Mouse (Mus musculus): ENCODE measurements around the gene Zbtb9.
"Not testable (repeated sequence)": the region's sequence is repeated elsewhere in the genome, so short reads cannot be mapped to it uniquely, and the experiment has no call there.

Gene Zbtb9

DNA sequence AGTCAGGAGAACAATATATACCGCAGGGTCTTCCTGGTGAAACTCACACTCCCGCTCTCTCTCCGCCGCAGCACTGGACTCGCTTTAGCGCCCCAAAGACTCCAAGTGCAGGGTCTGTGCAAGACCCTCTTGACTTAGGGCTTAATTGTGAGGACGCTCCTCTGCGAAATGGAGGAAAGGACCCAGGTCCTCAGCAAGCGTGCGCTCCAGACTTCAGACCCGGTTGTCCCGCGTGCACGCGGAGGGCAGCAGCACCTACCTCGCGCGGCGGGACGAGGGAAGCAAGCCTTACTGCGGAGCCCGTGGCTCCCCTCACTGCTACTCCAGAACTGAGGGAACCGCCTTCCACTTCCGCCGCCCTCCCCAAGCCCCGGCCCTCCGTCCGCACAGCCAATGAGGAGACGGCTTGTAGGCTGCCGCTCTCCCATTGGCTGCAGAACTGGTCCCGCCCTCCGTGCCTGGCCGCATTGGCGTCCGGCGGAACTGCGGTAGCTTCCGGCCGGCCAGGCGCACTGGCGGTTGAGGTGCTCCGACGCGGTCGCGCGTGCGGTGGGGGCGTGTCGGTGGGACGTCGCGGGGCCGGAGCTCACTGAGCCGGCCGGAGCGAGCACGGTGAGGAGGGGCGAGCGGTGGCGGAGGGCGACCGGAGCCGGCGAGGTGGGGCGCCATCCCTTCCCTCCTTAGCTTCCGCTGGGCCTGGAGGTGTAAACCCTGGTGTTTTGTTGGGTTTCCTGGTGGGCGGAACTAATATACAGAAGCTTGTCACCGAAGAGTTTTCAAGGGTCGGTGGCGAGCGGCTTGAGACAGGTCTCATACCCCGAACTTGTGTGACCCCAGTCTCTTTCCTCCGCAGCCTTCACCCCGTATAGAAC is at the start of gene Zbtb9:
Gene Zbtb9 (plus strand): TSS at position 465 of the 872 bp plus-strand sequence.
- peak; percentile 96 for DNase-seq

DNA sequence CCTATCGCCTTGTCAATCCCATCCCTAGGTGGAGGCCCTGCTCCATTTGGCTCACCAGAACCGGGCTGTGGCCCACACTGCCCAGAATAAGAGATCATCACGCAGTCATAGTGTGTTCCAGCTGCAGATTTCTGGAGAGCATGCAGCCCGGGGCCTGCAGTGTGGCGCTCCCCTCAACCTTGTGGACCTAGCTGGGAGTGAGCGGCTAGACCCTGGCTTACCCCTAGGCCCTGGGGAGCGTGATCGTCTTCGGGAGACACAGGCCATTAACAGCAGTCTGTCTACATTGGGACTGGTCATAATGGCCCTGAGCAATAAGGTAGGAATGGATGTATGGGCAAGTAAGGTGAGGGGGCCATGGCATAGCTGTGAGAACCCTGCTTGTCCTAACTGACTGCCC is 47.6 kb upstream of the Zbtb9 start:
- not testable (repeated sequence) for DNase-seq

DNA sequence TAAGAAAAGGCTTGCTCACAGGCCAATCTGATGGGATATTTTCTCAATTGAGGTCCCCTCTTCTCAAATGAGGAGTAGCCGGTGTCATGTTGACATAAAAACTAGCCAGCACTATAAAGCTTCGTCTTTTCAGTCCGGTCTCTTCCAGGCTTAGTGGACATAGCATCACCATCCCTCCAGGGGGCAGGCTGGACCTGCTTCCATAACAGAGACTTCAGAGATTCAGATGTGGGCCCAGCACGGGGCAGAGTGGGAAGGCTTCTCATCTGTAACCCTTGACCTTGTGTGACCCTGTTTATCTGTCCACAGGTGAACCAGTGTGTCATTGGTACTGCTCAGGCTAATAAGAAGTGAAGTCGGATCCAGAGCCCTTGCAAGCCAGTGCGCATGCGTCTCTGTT is 41.2 kb upstream of the Zbtb9 start:
- DNase-seq = peak; percentile 59

GRCm38 (mm10) chr17:26932839-26933398 is 40.0 kb upstream of the Zbtb9 start, which contains the start of gene Phf1:
Phf1 (plus strand) TSS chr17:26933052.
- peak; percentile 92 for DNase-seq

GRCm38 (mm10) chr17:26933419-26933818 is 39.5 kb upstream of the Zbtb9 start:
- no peak for DNase-seq

- DNase-seq = no peak
These were observed 38.8 kb upstream of the Zbtb9 start for GRCm38 (mm10) chr17:26933885-26934827.

GRCm38 (mm10) chr17:26935027-26935426 is 37.9 kb upstream of the Zbtb9 start:
- no peak for DNase-seq

GRCm38 (mm10) chr17:26936453-26936852 is 36.5 kb upstream of the Zbtb9 start:
- peak; percentile 54 for DNase-seq

GRCm38 (mm10) chr17:26936921-26937695 is 35.9 kb upstream of the Zbtb9 start:
- DNase-seq = peak; percentile 67

DNA sequence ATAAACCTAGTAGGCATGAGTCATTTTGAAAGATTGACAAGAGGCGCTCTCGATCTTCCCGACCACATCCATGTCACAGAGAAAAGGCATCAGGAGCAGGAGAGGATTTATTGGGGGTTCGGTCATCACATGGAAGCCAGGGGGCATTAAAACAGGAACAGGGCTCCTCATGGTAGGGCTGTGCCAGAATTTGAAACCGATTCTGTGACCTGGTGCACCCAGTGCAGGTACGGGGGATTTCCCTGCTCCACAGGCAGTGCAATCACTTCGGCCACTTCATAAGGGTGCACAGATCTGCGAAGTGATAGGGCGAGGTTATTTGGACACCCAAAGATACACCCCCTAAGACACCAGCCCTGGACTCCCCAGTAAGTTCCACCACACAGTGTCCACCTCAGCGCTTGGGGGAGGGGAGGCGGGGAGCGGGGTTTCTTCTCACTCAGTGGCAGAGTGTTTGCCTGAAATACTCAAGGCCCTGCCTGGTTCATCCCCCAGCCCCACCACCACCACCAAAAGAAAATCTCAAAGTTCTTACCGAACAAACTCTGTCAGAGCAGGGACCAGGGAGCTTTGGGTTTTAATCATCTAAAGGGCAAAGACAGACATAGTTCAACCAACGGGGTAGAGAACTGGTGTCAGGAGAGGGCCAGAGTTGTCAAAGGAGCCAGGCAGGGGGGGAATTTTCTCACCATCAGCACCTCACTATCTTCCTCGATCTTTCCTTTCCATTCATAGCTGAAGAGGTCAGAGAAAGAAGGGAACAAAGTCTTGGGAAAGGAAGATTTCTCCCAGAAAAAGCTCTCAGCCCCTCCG is 34.9 kb upstream of the Zbtb9 start:
- peak; percentile 59 for DNase-seq

DNA sequence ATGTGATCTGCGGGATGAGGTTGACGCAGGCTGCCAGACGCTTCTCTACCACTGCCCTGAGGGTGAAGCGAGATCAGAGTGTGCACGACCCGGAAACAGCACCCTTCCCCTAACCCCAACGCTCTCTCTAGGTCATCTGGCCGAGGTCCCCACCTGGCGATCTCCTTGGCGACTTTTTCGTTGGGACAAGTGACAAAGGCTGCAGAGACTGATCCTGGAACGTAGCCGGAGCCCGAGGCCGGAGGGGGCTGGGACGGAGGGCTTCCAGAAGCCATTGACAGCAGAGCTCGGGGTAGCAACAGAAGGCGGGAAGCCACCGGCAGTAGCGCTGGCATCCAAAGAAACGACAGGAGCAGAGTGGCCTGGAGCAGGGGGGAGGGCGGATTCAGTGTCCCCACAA is 34.2 kb upstream of the Zbtb9 start:
- DNase-seq = peak; percentile 79

- peak; percentile 100 for DNase-seq
These were observed 33.6 kb upstream of the Zbtb9 start, which contains the start of gene Cuta for GRCm38 (mm10) chr17:26939178-26939972. Cuta (minus strand) TSS chr17:26939569.

- no peak for DNase-seq
These were observed 33.0 kb upstream of the Zbtb9 start for GRCm38 (mm10) chr17:26939973-26940300.

GRCm38 (mm10) chr17:26941031-26941789 is 31.8 kb upstream of the Zbtb9 start, which contains the start of gene Syngap1:
Syngap1 (plus strand) TSS chr17:26941253.
- DNase-seq = peak; percentile 79

- DNase-seq = peak; percentile 43
These were observed 31.0 kb upstream of the Zbtb9 start for GRCm38 (mm10) chr17:26941841-26942570.

DNA sequence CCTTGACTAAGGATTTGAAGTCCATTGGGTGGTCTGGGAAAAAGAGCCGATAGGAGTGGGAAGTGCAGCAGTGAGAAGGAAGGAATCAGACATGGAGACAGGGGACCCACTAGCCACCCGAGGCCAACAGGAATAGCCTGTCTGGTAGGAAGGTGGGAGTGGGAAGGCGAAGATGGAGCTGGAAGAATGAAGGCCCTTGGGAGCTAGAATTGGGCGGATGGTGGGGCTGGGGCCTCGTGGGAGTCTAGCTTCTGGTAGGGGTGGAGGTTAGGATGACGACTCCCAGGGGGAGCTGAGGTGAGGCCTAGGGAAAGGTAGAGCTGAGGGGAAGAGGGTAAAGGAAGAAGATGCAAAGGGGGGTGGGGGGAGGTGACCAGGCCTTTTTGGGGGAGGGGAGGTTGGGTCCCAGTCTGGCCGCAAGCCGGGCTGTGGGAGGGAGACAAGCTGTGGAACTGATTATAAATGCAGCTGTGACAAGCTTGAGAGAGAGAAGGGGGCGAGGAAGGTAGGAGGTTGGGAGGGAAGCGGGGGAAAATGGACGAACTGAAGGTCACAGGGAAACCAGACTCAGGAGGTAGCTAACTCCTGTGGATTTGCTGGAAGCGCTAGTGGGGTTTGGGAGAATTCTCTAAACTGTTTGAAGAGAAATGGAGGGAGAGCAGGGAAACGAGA is 27.0 kb upstream of the Zbtb9 start:
- peak; percentile 45 for DNase-seq

- peak; percentile 84 for DNase-seq
These were observed 26.4 kb upstream of the Zbtb9 start for GRCm38 (mm10) chr17:26946567-26946966.
